Mouse (Mus musculus) bone marrow macrophage, adult 2 months (primary cell): ENCODE measurements around the gene Eva1a.

Source experiments
- CTCF ChIP-seq: IDR thresholded peaks from 2 replicates; pipeline ENCODE4 v1.5.1; 2012; ENCODE audit warnings: low read depth, mild to moderate bottlenecking, low read length, moderate library complexity
- POLR2A ChIP-seq: IDR thresholded peaks from 2 replicates; pipeline ENCODE4 v1.6.1; 2012; ENCODE audit warnings: mild to moderate bottlenecking, low read depth, low read length, borderline replicate concordance

- TF ChIP-seq POLR2A (no peak), CTCF (no peak)
These were observed 28.5 kb upstream of the Eva1a start for GRCm38 (mm10) chr6:82012392-82012791.
